Mouse (Mus musculus) limb, embryonic 13.5 days (tissue): ENCODE results near the gene Gm10491. TPM values are rescaled to one million over a fixed set of nuclear protein-coding genes. Genes with fewer than 3 reads are reported as not detected.

Source experiments
- ATAC-seq: fragments of 200-750 bp; cut with Nextera tagmentation; 2 replicates; pipeline ENCODE4 v1.8.0; 2017; ENCODE audit warnings: low read depth, moderate number of reproducible peaks, moderate TSS enrichment; ENCODE audit not compliant: low FRiP score
- H3K27ac ChIP-seq: fragments of 300-500 bp; sonication (generic); 2 replicates; pipeline ENCODE4 v1.5.1; 2015; ENCODE audit warnings: inconsistent platforms, mild to moderate bottlenecking, moderate library complexity
- H3K27me3 ChIP-seq: fragments of 300-500 bp; sonication (generic); 2 replicates; pipeline ENCODE4 v1.6.1; 2015; ENCODE audit warnings: mild to moderate bottlenecking, inconsistent platforms
- H3K36me3 ChIP-seq: fragments of 300-500 bp; sonication (generic); 2 replicates; pipeline ENCODE4 v1.6.1; 2015; ENCODE audit warnings: inconsistent platforms, mild to moderate bottlenecking, moderate library complexity
- H3K4me1 ChIP-seq: fragments of 300-500 bp; sonication (generic); 2 replicates; pipeline ENCODE4 v1.6.1; 2015; ENCODE audit warnings: inconsistent platforms
- H3K4me2 ChIP-seq: fragments of 300-500 bp; sonication (generic); replicated peaks from 2 replicates; pipeline ENCODE4 v1.6.1; 2015; ENCODE audit warnings: inconsistent platforms, mild to moderate bottlenecking, moderate library complexity
- H3K4me3 ChIP-seq: fragments of 300-500 bp; sonication (generic); 2 replicates; pipeline ENCODE4 v1.5.1; 2015; ENCODE audit warnings: moderate library complexity, mild to moderate bottlenecking, inconsistent platforms
- H3K9ac ChIP-seq: fragments of 300-500 bp; sonication (generic); 2 replicates; pipeline ENCODE4 v1.6.1; 2015; ENCODE audit warnings: mild to moderate bottlenecking, inconsistent platforms
- H3K9me3 ChIP-seq: fragments of 300-500 bp; sonication (generic); 2 replicates; pipeline ENCODE4 v1.6.1; 2016; ENCODE audit warnings: inconsistent platforms
- WGBS: fragments of 180-500 bp; shearing (Covaris S2); methylation state at CpG from one replicate; pipeline ENCODE4 v1.1.7; 2015; 5-methylcytosine and 5-hydroxymethylcytosine counted together
- polyA plus RNA-seq: library from polyadenylated mRNA; unstranded; fragments of >200 nt; fragmentation: Nextera tagmentation; extraction: Ambion mirVana; gene quantifications from 2 replicates; pipeline ENCODE4 v1.2.1, GENCODE M21; 2015

The Gm10491 gene
- polyA plus RNA-seq, 1 experiment from 2014 or later: not detected

DNA sequence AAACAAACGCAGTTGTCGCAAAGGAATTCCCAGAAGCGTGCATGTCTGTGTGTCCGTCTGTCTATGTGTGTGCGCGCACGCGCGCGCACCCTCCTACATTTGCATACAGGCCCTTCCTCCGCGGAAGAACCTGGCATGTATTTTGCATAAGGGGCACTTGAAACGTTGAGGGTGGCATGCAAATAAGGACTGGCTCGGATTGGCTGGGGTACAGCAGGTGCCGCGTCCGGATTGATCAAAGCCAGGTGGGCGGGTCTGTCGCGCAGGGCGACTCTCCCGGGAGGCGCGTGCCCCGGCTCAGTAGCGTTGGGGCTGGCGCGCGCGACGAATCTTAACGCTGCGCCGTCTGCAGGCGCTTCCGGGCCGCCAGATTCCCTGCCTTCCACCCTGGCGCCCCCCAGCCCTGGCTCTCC is 29.6 kb downstream of the Gm10491 start, which contains the start of gene Pim2:
TSS of gene Pim2 (plus strand) at position 256 of the 413 bp plus-strand sequence.
- no peak within 1 kb of the TSS for H3K27ac ChIP-seq
- 7% methylated on average over 37 of the region's 38 CpGs for WGBS
- H3K4me3 ChIP-seq: peak within 1 kb of the TSS; percentile 46
- peaks cover 3% of the 10 kb centered on the region; the same call in 1 of the 2 replicates for H3K4me1 ChIP-seq
- H3K27me3 ChIP-seq: no peaks in the 10 kb centered on the region
- peak; percentile 80 for ATAC-seq
- H3K9me3 ChIP-seq: no peaks in the 10 kb centered on the region
- H3K4me2 ChIP-seq: peak within 1 kb of the TSS; percentile 89
- H3K36me3 ChIP-seq: peaks cover 18% of the 10 kb centered on the region
- peak within 1 kb of the TSS; percentile 60 for H3K9ac ChIP-seq

DNA sequence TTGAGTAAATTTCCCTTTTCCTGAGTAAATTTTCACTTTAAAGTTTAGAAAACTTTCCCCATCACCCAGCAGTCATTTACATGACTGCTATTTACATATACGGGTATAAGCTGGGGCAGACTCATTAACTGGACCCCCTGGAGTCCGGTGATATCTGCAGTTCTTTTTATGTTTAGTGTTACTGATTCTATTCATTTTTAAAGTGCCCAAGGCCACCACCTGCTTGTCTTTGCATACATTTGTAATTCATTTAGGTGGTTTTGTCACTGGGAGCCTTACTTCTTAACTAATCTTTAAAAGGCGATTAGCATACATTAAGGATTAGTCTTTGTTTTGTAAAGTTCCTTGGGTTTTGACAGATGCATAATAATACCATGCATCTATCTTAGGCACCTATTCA is 37.8 kb downstream of the Gm10491 start:
- Histone ChIP-seq H3K27ac (no peak overlapping the region), H3K4me1 (no peaks in the 10 kb centered on the region), H3K4me3 (no peak overlapping the region), H3K4me2 (no peak overlapping the region), H3K9ac (no peak overlapping the region), H3K27me3 (no peaks in the 10 kb centered on the region), H3K36me3 (peaks cover 35% of the 10 kb centered on the region), H3K9me3 (no peaks in the 10 kb centered on the region)
- ATAC-seq: no peak
- 41% methylated on average over 3 of the region's 3 CpGs for WGBS

DNA sequence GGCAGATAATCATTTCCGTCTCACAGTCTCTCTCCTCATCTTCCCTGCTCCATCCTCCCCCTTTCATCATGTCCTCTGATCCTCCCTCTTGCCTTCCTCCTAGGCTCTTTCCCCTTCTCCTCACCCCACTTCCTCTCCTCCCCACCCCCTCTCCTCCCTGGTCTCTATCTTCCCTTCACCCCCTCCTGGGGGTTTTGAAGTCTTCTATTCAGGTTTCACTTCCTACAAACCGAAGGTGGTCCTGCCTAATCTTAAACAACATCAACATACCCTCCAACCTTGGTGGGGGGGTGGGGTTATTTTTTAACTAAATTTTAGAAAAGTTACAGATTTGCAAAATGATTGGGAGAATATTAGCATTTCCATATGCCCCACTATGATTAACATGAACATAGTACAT is 39.1 kb downstream of the Gm10491 start:
- ATAC-seq: no peak
- Histone ChIP-seq H3K27me3 (no peaks in the 10 kb centered on the region), H3K4me3 (no peak overlapping the region), H3K9ac (no peak overlapping the region), H3K4me2 (no peak overlapping the region), H3K4me1 (no peaks in the 10 kb centered on the region), H3K36me3 (peaks cover 24% of the 10 kb centered on the region), H3K9me3 (no peaks in the 10 kb centered on the region), H3K27ac (no peak overlapping the region)
- 66% methylated on average over 2 of the region's 2 CpGs for WGBS

DNA sequence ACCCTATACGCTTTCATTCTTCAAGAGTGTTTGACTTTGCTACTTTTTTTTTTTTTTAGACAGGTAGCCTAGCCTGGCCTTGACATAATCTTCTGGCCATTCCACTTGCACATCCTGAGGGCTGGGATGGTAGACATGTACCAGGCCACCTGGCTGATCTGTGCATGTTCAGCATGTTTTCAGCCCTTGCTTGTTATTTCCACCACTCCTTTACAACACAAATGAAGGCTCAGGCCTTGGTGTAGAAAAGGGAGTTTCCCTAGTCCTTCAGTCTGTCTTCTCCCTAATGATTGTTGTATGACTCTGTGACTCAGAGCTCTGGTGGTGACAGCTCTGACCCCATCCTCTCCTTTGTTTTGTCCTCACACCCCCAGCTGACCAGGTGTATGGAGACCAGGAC is 40.5 kb downstream of the Gm10491 start:
- no peak overlapping the region for H3K4me2 ChIP-seq
- no peaks in the 10 kb centered on the region for H3K27me3 ChIP-seq
- H3K9me3 ChIP-seq: no peaks in the 10 kb centered on the region
- ATAC-seq: no peak
- H3K4me3 ChIP-seq: no peak overlapping the region
- peaks cover 19% of the 10 kb centered on the region for H3K36me3 ChIP-seq
- WGBS: 85% methylated on average over 1 of the region's 1 CpGs
- no peaks in the 10 kb centered on the region for H3K4me1 ChIP-seq
- H3K9ac ChIP-seq: no peak overlapping the region
- H3K27ac ChIP-seq: no peak overlapping the region

DNA sequence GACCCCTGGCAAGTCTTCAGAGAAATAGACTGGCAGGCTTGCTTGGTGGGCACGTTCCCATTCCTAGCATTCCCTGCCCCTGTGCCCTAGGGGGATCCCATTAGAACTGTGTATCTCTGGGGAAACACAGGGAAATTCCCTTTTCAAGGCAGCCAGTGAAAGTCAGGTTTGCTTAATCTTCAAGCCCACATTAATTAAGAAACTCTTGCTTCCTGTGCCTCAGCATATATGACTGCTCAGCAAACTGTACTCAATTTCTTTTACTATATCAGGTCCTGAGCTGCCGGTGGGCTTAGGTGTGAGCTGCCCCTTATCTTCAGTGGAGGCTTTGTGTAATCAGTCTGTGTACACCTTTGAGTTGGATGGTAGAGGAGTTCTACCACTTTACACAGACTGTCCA is 41.8 kb downstream of the Gm10491 start:
- no peak for ATAC-seq
- no peak overlapping the region for H3K27ac ChIP-seq
- no peak overlapping the region for H3K4me3 ChIP-seq
- peaks cover 12% of the 10 kb centered on the region for H3K36me3 ChIP-seq
- no peaks in the 10 kb centered on the region for H3K4me1 ChIP-seq
- 75% methylated on average over 2 of the region's 2 CpGs for WGBS
- H3K27me3 ChIP-seq: no peaks in the 10 kb centered on the region
- H3K9me3 ChIP-seq: no peaks in the 10 kb centered on the region
- H3K9ac ChIP-seq: no peak overlapping the region
- H3K4me2 ChIP-seq: no peak overlapping the region

DNA sequence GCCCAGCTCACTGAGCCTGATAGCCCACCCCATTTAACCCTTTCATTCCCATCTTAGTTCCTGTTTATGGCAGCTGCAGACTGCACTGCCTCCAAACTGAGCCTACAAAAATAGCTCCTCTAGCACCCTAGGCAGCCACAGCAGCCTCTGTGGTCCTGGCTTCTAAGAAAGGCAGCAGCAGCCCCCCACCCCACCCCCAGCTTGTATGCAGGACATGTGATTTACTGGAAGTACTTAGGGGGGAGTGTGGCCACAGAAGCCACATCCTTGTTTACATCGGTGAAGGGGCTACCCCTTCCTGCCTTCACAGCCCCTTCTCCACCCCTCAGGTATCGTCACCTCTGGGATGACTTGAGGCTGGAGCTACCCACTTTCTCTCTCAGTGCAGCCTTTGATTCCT is 42.3 kb downstream of the Gm10491 start:
- H3K4me2 ChIP-seq: no peak overlapping the region
- H3K27ac ChIP-seq: no peak overlapping the region
- peaks cover 12% of the 10 kb centered on the region for H3K36me3 ChIP-seq
- no peaks in the 10 kb centered on the region for H3K4me1 ChIP-seq
- H3K4me3 ChIP-seq: no peak overlapping the region
- no peaks in the 10 kb centered on the region for H3K27me3 ChIP-seq
- 59% methylated on average over 2 of the region's 2 CpGs for WGBS
- no peak for ATAC-seq
- H3K9ac ChIP-seq: no peak overlapping the region
- H3K9me3 ChIP-seq: no peaks in the 10 kb centered on the region

DNA sequence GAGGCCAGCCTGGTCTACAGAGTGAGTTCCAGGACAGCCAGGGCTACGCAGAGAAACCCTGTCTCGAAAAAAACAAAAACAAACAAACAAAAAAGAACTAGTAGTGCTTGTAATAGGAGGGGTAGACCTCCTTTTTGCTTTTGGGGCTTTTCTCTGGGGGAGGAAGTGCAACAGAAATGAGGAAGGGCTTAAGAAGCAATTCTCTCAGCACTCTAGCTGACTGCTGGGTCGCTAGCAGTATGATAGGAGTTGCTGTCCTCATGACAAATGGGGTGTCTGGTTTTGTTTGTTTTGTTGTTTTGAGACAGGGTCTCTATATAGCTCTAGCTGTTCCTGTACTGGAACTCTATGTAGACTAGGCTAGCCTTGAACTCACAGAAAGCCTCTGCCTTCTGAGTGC is 43.1 kb downstream of the Gm10491 start:
- Histone ChIP-seq H3K9me3 (no peaks in the 10 kb centered on the region), H3K27ac (no peak overlapping the region), H3K27me3 (no peaks in the 10 kb centered on the region), H3K4me3 (no peak overlapping the region), H3K9ac (no peak overlapping the region), H3K4me1 (no peaks in the 10 kb centered on the region), H3K36me3 (peaks cover 12% of the 10 kb centered on the region), H3K4me2 (no peak overlapping the region)
- ATAC-seq: no peak
- WGBS: 82% methylated on average over 3 of the region's 3 CpGs

DNA sequence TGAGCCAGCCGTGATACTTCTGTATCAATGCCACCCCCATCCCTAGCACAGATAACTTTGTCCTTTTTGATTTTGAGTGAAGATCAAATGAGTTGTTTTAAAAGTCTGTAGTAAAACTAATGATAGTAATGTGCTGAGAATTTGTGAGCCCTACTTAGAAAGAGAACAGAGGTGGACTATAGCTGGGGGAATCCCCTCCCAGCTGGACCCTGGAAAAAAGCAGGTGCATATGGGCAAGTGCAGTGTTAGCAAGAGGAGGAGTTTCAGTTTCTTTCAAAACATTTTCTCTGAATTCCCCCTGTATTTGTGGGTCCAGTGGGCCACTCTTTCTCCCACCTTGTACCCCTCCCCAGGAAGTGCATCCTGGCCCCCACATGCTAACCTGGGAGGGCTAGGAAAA is 44.5 kb downstream of the Gm10491 start:
- Histone ChIP-seq H3K36me3 (peaks cover 15% of the 10 kb centered on the region), H3K9ac (no peak overlapping the region), H3K9me3 (no peaks in the 10 kb centered on the region), H3K4me3 (no peak overlapping the region), H3K27me3 (no peaks in the 10 kb centered on the region), H3K4me1 (no peaks in the 10 kb centered on the region), H3K4me2 (no peak overlapping the region), H3K27ac (no peak overlapping the region)
- 93% methylated on average over 1 of the region's 1 CpGs for WGBS
- ATAC-seq: no peak

DNA sequence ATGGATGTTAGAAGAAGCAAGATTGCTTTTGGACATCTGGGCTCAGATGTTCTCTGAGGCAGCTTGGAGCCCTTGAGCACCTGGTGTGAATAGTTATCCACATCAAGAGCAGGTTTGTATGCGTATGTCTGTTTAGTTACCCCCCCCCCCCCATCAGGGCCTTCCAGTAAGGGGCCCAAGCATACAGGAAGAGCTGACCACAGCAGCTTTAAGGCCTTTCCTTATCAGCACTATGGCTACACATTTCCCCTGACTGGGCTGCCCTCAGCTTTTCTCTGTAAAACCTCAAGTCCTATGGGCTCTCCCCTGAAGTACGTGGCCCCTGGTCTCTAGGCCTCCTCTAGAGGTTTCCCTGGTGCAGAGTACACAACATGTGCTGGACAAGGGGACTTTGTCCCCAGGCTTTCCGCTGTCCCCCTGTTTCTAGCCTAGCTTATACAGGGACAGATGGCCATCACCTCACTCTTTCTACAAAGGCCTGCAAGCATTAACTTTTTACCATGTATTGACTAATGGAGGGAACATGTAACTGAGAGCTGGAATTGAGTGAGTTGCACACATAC is 48.4 kb downstream of the Gm10491 start:
- H3K9ac ChIP-seq: no peak overlapping the region
- H3K4me2 ChIP-seq: no peak overlapping the region
- ATAC-seq: no peak
- 96% methylated on average over 3 of the region's 3 CpGs for WGBS
- no peaks in the 10 kb centered on the region for H3K9me3 ChIP-seq
- H3K4me1 ChIP-seq: no peaks in the 10 kb centered on the region
- no peaks in the 10 kb centered on the region for H3K27me3 ChIP-seq
- no peak overlapping the region for H3K4me3 ChIP-seq
- H3K36me3 ChIP-seq: peaks cover 11% of the 10 kb centered on the region; the same call in 1 of the 2 replicates
- no peak overlapping the region for H3K27ac ChIP-seq

Other genes with a start within 250 kb of the Gm10491 start
- gene Plp2, start 236.4 kb downstream of the Gm10491 start, polyA plus RNA-seq: 108 and 114 TPM in 2 replicates
- 0.22 and 0.40 TPM in 2 replicates for gene Magix, start 226.6 kb downstream of the Gm10491 start, polyA plus RNA-seq
- gene Gpkow, start 210.7 kb downstream of the Gm10491 start, polyA plus RNA-seq: 40.8 and 42.6 TPM in 2 replicates
- gene Wdr45, start 193.5 kb downstream of the Gm10491 start, polyA plus RNA-seq: 32.0 and 36.1 TPM in 2 replicates
- 0.48 and 0.78 TPM in 2 replicates for gene Gm45208, start 185.6 kb downstream of the Gm10491 start, polyA plus RNA-seq
- 84.1 and 85.0 TPM in 2 replicates for gene Praf2, start 179.4 kb downstream of the Gm10491 start, polyA plus RNA-seq
- 17.5 and 22.1 TPM in 2 replicates for gene Ccdc120, start 156.9 kb downstream of the Gm10491 start, polyA plus RNA-seq
- 26.4 and 27.6 TPM in 2 replicates for gene Tfe3, start 145.3 kb downstream of the Gm10491 start, polyA plus RNA-seq
- gene Gripap1, start 118.1 kb downstream of the Gm10491 start, polyA plus RNA-seq: 42.0 and 47.3 TPM in 2 replicates
- gene Kcnd1, start 85.5 kb downstream of the Gm10491 start, polyA plus RNA-seq: 0.94 and 1.7 TPM in 2 replicates
- gene Otud5, start 66.5 kb downstream of the Gm10491 start, polyA plus RNA-seq: 45.4 and 49.8 TPM in 2 replicates
- gene Pim2, start 29.6 kb downstream of the Gm10491 start, polyA plus RNA-seq: 4.1 and 4.8 TPM in 2 replicates
- 45.2 and 50.2 TPM in 2 replicates for gene Slc35a2, start 23.8 kb downstream of the Gm10491 start, polyA plus RNA-seq
- gene Pqbp1, start 8.6 kb downstream of the Gm10491 start, polyA plus RNA-seq: 138 and 149 TPM in 2 replicates
- 179 and 181 TPM in 2 replicates for gene Timm17b, start 8.5 kb downstream of the Gm10491 start, polyA plus RNA-seq
- gene Gm10490, start 1.7 kb upstream of the Gm10491 start, polyA plus RNA-seq: not detected in 2 replicates
- 0.89 and 0.94 TPM in 2 replicates for gene Pcsk1n, start 12.0 kb upstream of the Gm10491 start, polyA plus RNA-seq
- gene Eras, start 20.8 kb upstream of the Gm10491 start, polyA plus RNA-seq: not detected in 2 replicates
- gene Hdac6, start 40.1 kb upstream of the Gm10491 start, polyA plus RNA-seq: 39.3 and 42.2 TPM in 2 replicates
- gene Gata1, start 70.2 kb upstream of the Gm10491 start, polyA plus RNA-seq: 1.1 and 1.9 TPM in 2 replicates
- not detected in 2 replicates for gene Glod5, start 110.7 kb upstream of the Gm10491 start, polyA plus RNA-seq
- gene Suv39h1, start 166.9 kb upstream of the Gm10491 start, polyA plus RNA-seq: 67.8 and 69.3 TPM in 2 replicates
- gene Was, start 182.7 kb upstream of the Gm10491 start, polyA plus RNA-seq: 0.15 and 0.40 TPM in 2 replicates
- 20.1 TPM in 2 replicates for gene Wdr13, start 225.1 kb upstream of the Gm10491 start, polyA plus RNA-seq
- gene Rbm3, start 238.0 kb upstream of the Gm10491 start, polyA plus RNA-seq: 482 and 551 TPM in 2 replicates